Mouse (Mus musculus) cortical plate, adult 2 months (tissue): ENCODE measurements at regions not wholly inside any gene's neighbourhood (a gene's known extent, or its start where the extent isn't known, plus 50 kb on each side); places are given as distances from the start of the nearest gene placed in this dataset.

Experiments used
- H3K27ac ChIP-seq: fragments of 200-500 bp; 2 replicates; pipeline ENCODE4 v1.5.1; 2012; ENCODE audit warnings: low read length, control low read depth, inconsistent platforms; ENCODE audit not compliant: insufficient read depth
- H3K4me1 ChIP-seq: fragments of 200-500 bp; 2 replicates; pipeline ENCODE4 v1.6.1; 2011; ENCODE audit warnings: low read length; ENCODE audit not compliant: control insufficient read depth, insufficient read depth
- H3K4me3 ChIP-seq: fragments of 200-500 bp; 2 replicates; pipeline ENCODE4 v1.5.1; 2011; ENCODE audit warnings: mild to moderate bottlenecking, low read length, control low read depth; ENCODE audit not compliant: insufficient read depth
- CTCF ChIP-seq: fragments of 200-500 bp; IDR thresholded peaks from 2 replicates; pipeline ENCODE4 v1.5.1; 2011; ENCODE audit warnings: mild to moderate bottlenecking, control low read depth, low read length; ENCODE audit not compliant: insufficient read depth; ENCODE audit errors: extremely low read depth
- POLR2A ChIP-seq: fragments of 200-500 bp; IDR thresholded peaks from 2 replicates; pipeline ENCODE4 v1.6.1; 2011; ENCODE audit warnings: mild to moderate bottlenecking, low read length, control low read depth; ENCODE audit not compliant: insufficient read depth; ENCODE audit errors: extremely low read depth

DNA sequence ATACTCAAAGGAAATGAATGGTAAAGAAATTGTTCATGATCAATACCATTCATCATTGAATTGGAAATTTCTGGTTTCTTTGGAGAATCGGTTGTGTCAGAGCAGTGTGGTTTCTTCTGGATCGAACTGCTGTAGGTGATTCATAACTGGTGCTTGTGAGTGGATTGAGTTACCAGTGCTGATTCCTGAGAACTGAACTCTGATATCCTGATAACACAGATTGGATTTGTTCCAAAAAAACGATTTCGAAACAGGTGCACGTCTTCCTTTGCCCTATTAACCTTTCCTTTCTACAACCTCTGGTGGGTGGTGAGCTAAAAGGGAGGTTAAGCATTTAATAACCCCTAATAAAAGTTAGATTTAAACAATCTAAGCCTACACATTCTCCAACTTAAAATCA is 569.0 kb upstream of the Robo1 start:
- no peaks in the 10 kb centered on the region for H3K4me1 ChIP-seq
- TF ChIP-seq POLR2A (no peak), CTCF (no peak)
- H3K27ac ChIP-seq, result no peak overlapping the region
- H3K4me3 ChIP-seq, result no peak overlapping the region

DNA sequence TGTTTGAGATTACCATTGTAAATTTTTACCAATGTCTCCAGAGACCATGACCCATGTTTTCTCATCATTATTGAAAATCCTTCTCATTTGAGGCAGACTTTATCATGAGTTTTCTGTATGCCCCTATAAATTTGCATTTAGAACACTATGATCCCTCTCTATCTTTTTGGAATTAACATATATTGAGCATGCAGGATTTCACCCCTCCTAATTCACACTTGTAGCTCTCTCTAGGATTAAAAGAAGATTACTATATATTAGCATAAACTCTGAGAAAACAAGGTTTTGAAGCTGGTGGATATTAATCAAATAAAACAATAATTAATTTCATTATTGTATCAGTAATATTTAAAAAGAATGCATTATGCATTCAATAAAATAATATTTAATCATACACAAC is 527.2 kb upstream of the Robo1 start:
- H3K4me1 ChIP-seq, result no peaks in the 10 kb centered on the region
- TF ChIP-seq CTCF (no peak), POLR2A (no peak)
- H3K4me3 ChIP-seq, result no peak overlapping the region
- H3K27ac ChIP-seq, result no peak overlapping the region

DNA sequence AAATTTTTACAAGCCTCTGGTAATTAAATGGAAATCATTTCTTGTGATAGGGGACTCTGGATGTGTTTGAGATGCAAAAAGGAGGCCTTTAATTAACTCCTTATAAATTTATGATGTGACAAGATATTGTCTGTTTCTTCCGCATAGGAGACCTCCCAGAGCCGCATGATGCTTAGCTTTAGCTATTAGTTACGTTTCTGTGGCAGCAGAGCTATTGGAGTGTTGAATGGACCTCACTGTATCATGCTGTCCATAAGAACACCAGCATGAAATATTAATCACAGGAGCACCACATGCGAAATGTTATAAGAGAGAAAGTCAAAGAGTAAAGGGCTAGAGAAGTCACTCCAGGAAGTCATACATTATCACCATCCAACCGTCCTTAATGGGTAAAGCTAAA is 495.3 kb upstream of the Robo1 start:
- Histone ChIP-seq H3K4me3 (no peak overlapping the region), H3K4me1 (no peaks in the 10 kb centered on the region), H3K27ac (no peak overlapping the region)
- no peak for TF ChIP-seq POLR2A
- TF ChIP-seq CTCF, result no peak

DNA sequence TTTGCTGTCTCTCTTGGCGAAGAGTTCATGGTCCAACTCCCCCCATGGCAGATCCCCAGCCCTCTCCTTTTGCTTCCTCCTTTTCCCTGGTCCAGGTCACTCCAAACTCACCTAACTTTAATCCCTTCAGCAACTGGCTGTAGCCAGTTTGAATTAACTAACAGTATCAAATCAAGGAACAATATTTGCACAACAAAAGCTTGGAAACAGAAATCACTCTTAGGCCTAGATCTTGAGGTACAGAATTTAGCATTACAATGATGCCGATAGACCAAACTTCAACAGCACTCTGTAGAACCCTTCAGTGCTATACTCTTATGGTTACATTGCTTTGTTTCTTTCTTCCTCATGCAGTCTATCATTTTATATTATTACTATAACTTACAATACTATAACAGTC is 472.8 kb upstream of the Robo1 start:
- Histone ChIP-seq H3K4me3 (no peak overlapping the region), H3K27ac (no peak overlapping the region), H3K4me1 (no peaks in the 10 kb centered on the region)
- no peak for TF ChIP-seq POLR2A
- TF ChIP-seq CTCF, result no peak

DNA sequence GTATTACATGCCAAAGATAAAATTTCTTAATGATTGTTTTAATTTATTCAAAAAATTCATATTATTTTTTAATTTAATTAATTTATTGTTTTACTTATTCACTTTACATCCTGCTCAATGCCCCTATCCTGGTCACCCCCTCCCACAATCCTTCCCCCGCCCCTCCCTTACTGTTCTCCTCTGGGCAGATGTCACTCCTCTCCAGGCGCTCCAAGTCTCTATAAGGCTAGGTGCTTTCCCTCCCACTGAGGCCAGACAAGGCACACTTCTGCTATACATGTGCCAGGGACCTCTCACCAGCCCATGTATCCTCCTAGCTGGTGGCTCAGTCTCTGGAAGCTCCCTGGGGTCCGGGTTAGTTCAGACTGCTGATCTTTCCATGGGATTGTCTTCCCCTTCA is 458.0 kb upstream of the Robo1 start:
- Histone ChIP-seq H3K27ac (no peak overlapping the region), H3K4me3 (no peak overlapping the region)

DNA sequence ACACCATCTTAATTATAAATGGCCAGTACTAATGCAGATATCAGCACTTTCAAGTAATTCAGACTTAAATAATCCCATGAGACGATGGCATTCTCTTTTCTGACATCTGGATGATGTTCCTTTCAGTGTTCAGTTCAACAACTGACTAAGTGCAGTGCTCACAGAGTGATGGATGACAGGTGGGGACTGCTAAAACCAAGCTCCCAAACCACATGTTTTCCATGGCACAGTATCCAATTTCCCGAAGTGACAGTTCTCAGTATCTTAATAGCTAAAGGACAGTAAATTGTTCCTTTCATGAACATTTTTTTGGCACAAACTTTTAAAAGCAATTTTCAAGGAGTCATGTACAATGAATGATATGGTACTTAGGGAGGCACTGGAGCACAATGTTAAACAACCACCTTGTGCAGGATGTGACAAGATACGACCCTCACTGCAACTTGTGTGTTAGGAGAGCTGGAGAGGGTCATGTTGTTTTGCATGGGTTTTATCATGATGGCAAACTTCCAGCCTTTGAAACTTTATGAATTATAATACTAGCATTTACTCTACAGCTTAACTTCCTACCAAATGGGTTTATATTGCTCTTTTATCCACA is 456.4 kb upstream of the Robo1 start:
- no peak for TF ChIP-seq CTCF
- Histone ChIP-seq H3K27ac (no peak overlapping the region), H3K4me1 (no peaks in the 10 kb centered on the region), H3K4me3 (no peak overlapping the region)

More for the DNA sequence above, 458.0 kb upstream of the Robo1 start:
- no peak for TF ChIP-seq CTCF
- TF ChIP-seq POLR2A, result no peak
- H3K4me1 ChIP-seq, result no peaks in the 10 kb centered on the region

DNA sequence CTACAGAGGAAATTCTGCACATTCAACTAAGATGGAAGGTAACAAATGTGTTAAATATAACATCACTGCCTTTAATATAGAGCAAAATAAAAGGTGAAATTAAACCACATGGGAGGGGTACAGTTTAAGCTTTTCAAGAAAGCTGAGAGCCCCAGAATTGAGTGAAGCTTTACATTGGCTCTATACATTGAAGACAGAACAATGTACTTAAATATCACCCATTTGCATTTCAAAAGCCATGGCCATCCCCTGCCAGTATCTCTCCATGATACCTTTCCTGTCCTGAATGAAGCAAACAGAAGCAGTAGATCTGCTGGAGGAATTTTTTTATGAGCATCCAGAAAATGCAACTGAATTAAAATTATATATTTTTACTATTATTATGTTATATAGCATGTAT is 450.2 kb upstream of the Robo1 start:
- Histone ChIP-seq H3K4me1 (no peaks in the 10 kb centered on the region), H3K27ac (no peak overlapping the region), H3K4me3 (no peak overlapping the region)
- TF ChIP-seq CTCF (no peak), POLR2A (no peak)

DNA sequence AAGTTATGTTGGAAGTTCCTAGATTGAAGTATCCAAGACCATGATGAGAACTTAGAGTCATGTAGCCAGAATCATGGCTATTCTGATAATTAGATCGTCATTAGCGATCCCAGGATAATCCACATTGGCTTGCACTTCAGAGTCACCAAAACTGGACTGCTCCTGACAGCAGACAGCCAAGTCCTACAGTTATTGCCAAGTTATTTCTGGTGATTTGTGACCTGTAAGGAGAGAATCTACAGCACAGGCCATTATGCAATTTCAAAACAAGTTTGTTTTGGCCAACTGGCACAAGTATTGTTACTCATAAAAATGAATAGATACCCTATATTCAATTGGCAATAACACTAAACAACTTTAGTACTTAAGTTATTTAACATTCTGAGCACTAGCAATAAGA is 447.9 kb upstream of the Robo1 start:
- no peak overlapping the region for H3K4me3 ChIP-seq
- no peak overlapping the region for H3K27ac ChIP-seq
- TF ChIP-seq POLR2A, result no peak
- no peak for TF ChIP-seq CTCF
- no peaks in the 10 kb centered on the region for H3K4me1 ChIP-seq

DNA sequence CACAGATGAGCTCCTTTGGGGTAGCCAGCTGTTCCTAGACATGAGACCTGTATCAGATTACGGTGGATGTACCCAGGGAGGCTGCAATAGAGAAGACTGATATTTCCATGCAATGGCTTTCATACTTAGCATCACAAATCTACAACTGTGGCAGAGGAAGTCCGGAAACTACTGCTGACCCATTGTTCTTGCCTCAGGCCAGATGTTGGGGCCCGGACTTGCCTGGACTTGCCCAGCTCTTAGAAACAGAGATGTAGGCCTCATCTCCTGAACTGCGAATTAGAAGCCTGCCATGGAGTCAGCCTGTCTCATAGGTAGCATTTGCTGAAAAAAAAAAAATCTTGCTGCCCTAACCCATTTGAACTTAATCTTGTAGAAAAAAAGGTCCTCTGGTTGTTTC is 422.4 kb upstream of the Robo1 start:
- Histone ChIP-seq H3K27ac (no peak overlapping the region), H3K4me1 (no peaks in the 10 kb centered on the region), H3K4me3 (no peak overlapping the region)
- no peak for TF ChIP-seq POLR2A
- TF ChIP-seq CTCF, result no peak

DNA sequence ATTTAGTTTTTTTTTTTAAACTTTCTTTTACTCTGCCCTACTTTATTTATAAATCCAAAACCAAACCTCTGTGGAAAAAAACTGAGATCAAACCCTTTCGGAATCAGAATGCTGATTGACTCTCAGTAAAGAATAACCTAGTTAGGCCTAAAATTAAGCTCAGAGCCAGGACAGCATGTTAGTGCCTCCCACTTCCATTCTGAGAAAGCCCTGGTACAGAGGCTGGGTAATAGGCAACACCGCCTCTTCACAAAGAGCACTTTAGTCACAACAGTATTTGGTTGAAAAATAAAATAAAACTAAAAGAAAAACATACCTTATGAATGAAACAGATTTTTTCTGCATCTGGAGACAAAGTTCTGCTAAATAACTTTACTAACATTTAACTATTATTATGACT is 418.4 kb upstream of the Robo1 start:
- Histone ChIP-seq H3K4me1 (no peaks in the 10 kb centered on the region), H3K4me3 (no peak overlapping the region), H3K27ac (no peak overlapping the region)
- no peak for TF ChIP-seq POLR2A
- no peak for TF ChIP-seq CTCF
